Mouse (Mus musculus): ENCODE data around the gene Tmem161a.

GRCm38 (mm10) chr8:70172043-70172681 lies at the start of gene Tmem161a:
- TF ChIP-seq ZNF384 (IDR thresholded peaks at IDR 0.05; ENCODE audit: low read depth, low read length), result no peak
- no peak for TF ChIP-seq MAFK (IDR thresholded peaks at IDR 0.05; ENCODE audit: insufficient read depth, low read depth, low read length)
- no peak for TF ChIP-seq CHD2 (IDR thresholded peaks at IDR 0.05; ENCODE audit: low read depth, low read length)
- peak; percentile 95 for TF ChIP-seq HCFC1 (IDR thresholded peaks at IDR 0.05; ENCODE audit: borderline replicate concordance, insufficient read depth, low read length)
